Mouse (Mus musculus): ENCODE data around the gene Saa2. TPM values are rescaled to one million over a fixed set of nuclear protein-coding genes. Genes with fewer than 3 reads are reported as not detected.
A peak's percentile ranks its signal among the peaks of the same experiment; 100 is the strongest.

The Saa2 gene
- polyA plus RNA-seq (2015; fragmentation: Nextera tagmentation; extraction: Ambion mirVana): 3.1 and 5.0 TPM in 2 replicates

- Histone ChIP-seq H3K4me1 (no peaks in the 10 kb centered on the region), H3K27me3 (no peaks in the 10 kb centered on the region), H3K4me2 (replicated peaks) (no peak within 1 kb of the TSS), H3K36me3 (no peaks in the 10 kb centered on the region), H3K27ac (no peak within 1 kb of the TSS), H3K9ac (no peak within 1 kb of the TSS), H3K9me3 (no peaks in the 10 kb centered on the region), H3K4me3 (no peak within 1 kb of the TSS)
- no peak for ATAC-seq (ENCODE audit: low FRiP score, low read depth)
- WGBS: 62% methylated on average over 3 of the region's 3 CpGs
Measured at GRCm38 (mm10) chr7:46751490-46751889, at the start of gene Saa2. Gene Saa2 (plus strand): TSS chr7:46751790.

DNA sequence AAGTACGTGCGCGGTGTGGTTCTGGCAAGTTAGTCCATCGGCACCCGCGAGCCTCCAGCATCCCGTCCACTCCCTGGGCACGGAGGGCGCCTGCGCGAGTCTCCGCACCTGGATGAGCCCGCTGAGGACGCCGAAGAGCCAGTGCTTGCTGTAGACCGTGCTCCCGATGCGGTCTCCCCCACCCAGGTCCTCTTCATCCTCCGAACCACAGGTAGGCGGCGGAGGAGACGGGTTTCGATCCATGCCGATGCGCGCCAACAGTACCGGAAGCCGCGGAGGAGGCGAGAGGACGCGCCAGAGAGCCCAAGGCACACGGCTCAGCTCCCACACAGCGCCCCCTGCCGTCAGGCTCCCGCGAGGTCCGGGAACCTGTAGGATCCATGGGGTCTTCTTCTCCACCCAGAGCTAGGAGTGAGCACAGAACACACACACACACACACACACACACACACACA is 41.2 kb upstream of the Saa2 start, which contains the start of gene Saal1:
Saal1 (minus strand) TSS at position 291 of the 455 bp plus-strand sequence.
- WGBS: under 1% methylated on average over 36 of the region's 38 CpGs
- Histone ChIP-seq H3K4me2 (replicated peaks) (peak within 1 kb of the TSS; percentile 66), H3K4me1 (peaks cover 10% of the 10 kb centered on the region), H3K9me3 (no peaks in the 10 kb centered on the region), H3K4me3 (peak within 1 kb of the TSS; percentile 77), H3K27ac (peak within 1 kb of the TSS; percentile 84), H3K9ac (peak within 1 kb of the TSS; percentile 91), H3K27me3 (no peaks in the 10 kb centered on the region), H3K36me3 (peaks cover 24% of the 10 kb centered on the region)
- ATAC-seq (ENCODE audit: low FRiP score, low read depth): peak; percentile 95

DNA sequence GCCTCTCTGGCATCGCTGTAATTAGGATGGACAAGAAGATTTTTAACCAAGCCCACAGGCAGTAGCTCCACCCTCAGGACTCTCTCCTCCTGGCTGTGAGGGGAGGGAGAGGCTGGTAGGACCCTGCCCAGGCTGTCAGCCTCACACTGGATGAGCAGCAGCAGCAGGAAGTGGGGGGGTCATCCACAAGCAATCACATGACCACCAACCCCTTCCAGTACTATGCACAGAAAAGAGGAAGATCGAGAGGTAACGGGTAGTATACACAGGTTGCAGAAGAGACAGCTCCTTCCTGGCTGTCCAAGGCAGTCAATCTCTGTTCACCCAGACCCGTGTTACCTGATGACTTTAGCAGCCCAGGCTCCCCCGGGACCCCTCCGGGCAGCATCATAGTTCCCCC is 39.3 kb upstream of the Saa2 start:
- Histone ChIP-seq H3K9me3 (no peaks in the 10 kb centered on the region), H3K36me3 (peaks cover 7% of the 10 kb centered on the region), H3K27me3 (no peaks in the 10 kb centered on the region), H3K4me2 (replicated peaks) (no peak overlapping the region), H3K4me1 (peaks cover 10% of the 10 kb centered on the region), H3K27ac (no peak overlapping the region), H3K4me3 (no peak overlapping the region), H3K9ac (no peak overlapping the region)
- WGBS: 80% methylated on average over 6 of the region's 6 CpGs
- ATAC-seq (ENCODE audit: low FRiP score, low read depth): no peak

DNA sequence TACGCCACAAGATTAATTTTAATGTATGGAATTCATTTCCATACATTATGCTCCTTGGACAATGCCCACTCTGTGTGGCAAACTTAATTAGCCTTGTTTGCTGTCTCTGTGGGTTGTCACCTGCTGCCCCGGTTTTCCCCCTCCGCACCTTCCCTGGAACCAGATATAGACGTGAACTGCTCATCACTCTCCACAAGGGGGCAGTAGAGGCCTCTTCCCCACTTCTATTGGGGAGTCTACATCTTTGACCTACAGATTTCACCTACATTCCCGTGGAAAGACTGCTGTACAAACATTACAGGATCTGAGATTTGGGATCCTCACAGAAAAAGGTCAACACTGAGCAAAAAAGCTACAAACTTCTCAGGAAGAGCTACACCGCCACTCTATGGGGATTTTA is 37.1 kb upstream of the Saa2 start:
- 34% methylated on average over 6 of the region's 6 CpGs for WGBS
- Histone ChIP-seq H3K4me3 (no peak overlapping the region), H3K36me3 (no peaks in the 10 kb centered on the region), H3K4me1 (peaks cover 3% of the 10 kb centered on the region), H3K4me2 (replicated peaks) (no peak overlapping the region), H3K27me3 (no peaks in the 10 kb centered on the region), H3K9me3 (no peaks in the 10 kb centered on the region), H3K27ac (no peak overlapping the region), H3K9ac (no peak overlapping the region)
- no peak for ATAC-seq (ENCODE audit: low FRiP score, low read depth)

GRCm38 (mm10) chr7:46715600-46715999 is 36.0 kb upstream of the Saa2 start, which contains the start of gene Saa3:
Gene Saa3 (minus strand): TSS chr7:46715700.
- no peak within 1 kb of the TSS for H3K27ac ChIP-seq
- H3K4me2 ChIP-seq (replicated peaks): no peak within 1 kb of the TSS
- no peak for ATAC-seq (ENCODE audit: low FRiP score, low read depth)
- no peaks in the 10 kb centered on the region for H3K4me1 ChIP-seq
- no peak within 1 kb of the TSS for H3K9ac ChIP-seq
- H3K27me3 ChIP-seq: no peaks in the 10 kb centered on the region
- 84% methylated on average over 5 of the region's 5 CpGs for WGBS
- H3K36me3 ChIP-seq: no peaks in the 10 kb centered on the region
- no peaks in the 10 kb centered on the region for H3K9me3 ChIP-seq
- no peak within 1 kb of the TSS for H3K4me3 ChIP-seq

GRCm38 (mm10) chr7:46716897-46717296 is 34.7 kb upstream of the Saa2 start:
- Histone ChIP-seq H3K4me3 (no peak overlapping the region), H3K9ac (no peak overlapping the region), H3K4me1 (no peaks in the 10 kb centered on the region), H3K27me3 (no peaks in the 10 kb centered on the region; the same call in 1 of the 2 replicates), H3K27ac (no peak overlapping the region), H3K9me3 (no peaks in the 10 kb centered on the region), H3K36me3 (no peaks in the 10 kb centered on the region), H3K4me2 (replicated peaks) (no peak overlapping the region)
- 52% methylated on average over 5 of the region's 5 CpGs for WGBS
- ATAC-seq (ENCODE audit: low FRiP score, low read depth): no peak

DNA sequence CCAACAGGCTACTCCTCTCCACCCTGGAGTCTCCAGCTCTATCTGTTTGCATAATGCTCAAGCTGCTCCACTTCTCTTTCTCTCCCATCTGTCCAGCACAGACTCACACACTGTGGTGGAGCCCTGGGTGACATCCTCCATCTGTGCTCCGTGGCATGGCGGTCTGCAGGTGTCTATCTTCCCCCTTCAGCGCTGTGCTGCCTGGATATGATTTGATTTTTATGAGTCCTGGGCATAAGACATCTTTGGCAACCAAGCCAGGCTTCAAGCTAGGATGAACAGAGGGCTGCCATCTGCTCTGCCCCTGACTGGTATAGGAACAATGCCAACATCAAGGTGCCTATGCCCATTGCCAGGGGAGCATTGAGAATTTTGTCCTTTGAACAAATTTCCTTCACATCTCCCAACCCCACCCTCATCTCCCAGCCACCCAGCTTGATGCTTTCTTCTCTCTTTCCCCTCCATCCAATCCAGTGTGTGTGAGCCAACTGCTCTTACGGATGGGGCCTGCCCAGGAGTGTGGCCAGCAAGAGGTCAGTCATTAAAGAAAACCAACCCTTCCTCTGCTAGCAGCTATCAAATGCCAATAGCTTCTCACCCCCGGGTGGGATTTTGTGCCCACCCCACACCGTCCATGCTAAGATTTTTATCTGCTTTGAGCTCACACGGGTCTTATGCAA is 32.9 kb upstream of the Saa2 start:
- ATAC-seq (ENCODE audit: low FRiP score, low read depth): no peak
- no peak overlapping the region for H3K27ac ChIP-seq
- H3K4me1 ChIP-seq: no peaks in the 10 kb centered on the region
- H3K36me3 ChIP-seq: no peaks in the 10 kb centered on the region
- H3K4me3 ChIP-seq: no peak overlapping the region
- no peaks in the 10 kb centered on the region for H3K9me3 ChIP-seq
- WGBS: 88% methylated on average over 7 of the region's 7 CpGs
- no peak overlapping the region for H3K4me2 ChIP-seq (replicated peaks)
- H3K27me3 ChIP-seq: no peaks in the 10 kb centered on the region; the same call in 1 of the 2 replicates
- H3K9ac ChIP-seq: no peak overlapping the region

- no peak overlapping the region for H3K27ac ChIP-seq
- 79% methylated on average over 7 of the region's 7 CpGs for WGBS
- H3K36me3 ChIP-seq: no peaks in the 10 kb centered on the region
- no peaks in the 10 kb centered on the region for H3K9me3 ChIP-seq
- H3K4me1 ChIP-seq: no peaks in the 10 kb centered on the region
- no peak overlapping the region for H3K4me2 ChIP-seq (replicated peaks)
- no peaks in the 10 kb centered on the region; the same call in 1 of the 2 replicates for H3K27me3 ChIP-seq
- H3K9ac ChIP-seq: no peak overlapping the region
- ATAC-seq (ENCODE audit: low FRiP score, low read depth): no peak
- no peak overlapping the region for H3K4me3 ChIP-seq
Measured at GRCm38 (mm10) chr7:46719526-46719925, 32.1 kb upstream of the Saa2 start.

- no peak for ATAC-seq (ENCODE audit: low FRiP score, low read depth)
- H3K27ac ChIP-seq: no peak overlapping the region
- H3K9ac ChIP-seq: no peak overlapping the region
- no peak overlapping the region for H3K4me3 ChIP-seq
- no peak overlapping the region for H3K4me2 ChIP-seq (replicated peaks)
- no peaks in the 10 kb centered on the region; the same call in 1 of the 2 replicates for H3K27me3 ChIP-seq
- no peaks in the 10 kb centered on the region for H3K4me1 ChIP-seq
- WGBS: 73% methylated on average over 9 of the region's 9 CpGs
- H3K9me3 ChIP-seq: no peaks in the 10 kb centered on the region
- H3K36me3 ChIP-seq: no peaks in the 10 kb centered on the region
Measured at GRCm38 (mm10) chr7:46720460-46720859, 31.1 kb upstream of the Saa2 start.

GRCm38 (mm10) chr7:46723354-46723753 is 28.2 kb upstream of the Saa2 start:
- WGBS: 91% methylated on average over 6 of the region's 6 CpGs
- Histone ChIP-seq H3K36me3 (no peaks in the 10 kb centered on the region), H3K9ac (no peak overlapping the region), H3K27me3 (no peaks in the 10 kb centered on the region; the same call in 1 of the 2 replicates), H3K9me3 (no peaks in the 10 kb centered on the region), H3K4me2 (replicated peaks) (no peak overlapping the region), H3K27ac (no peak overlapping the region), H3K4me1 (no peaks in the 10 kb centered on the region), H3K4me3 (no peak overlapping the region)
- no peak for ATAC-seq (ENCODE audit: low FRiP score, low read depth)

- Histone ChIP-seq H3K4me2 (replicated peaks) (no peak overlapping the region), H3K4me1 (no peaks in the 10 kb centered on the region), H3K27ac (no peak overlapping the region), H3K36me3 (no peaks in the 10 kb centered on the region), H3K4me3 (no peak overlapping the region), H3K27me3 (no peaks in the 10 kb centered on the region; the same call in 1 of the 2 replicates), H3K9ac (no peak overlapping the region), H3K9me3 (no peaks in the 10 kb centered on the region)
- WGBS: 92% methylated on average over 3 of the region's 3 CpGs
- ATAC-seq (ENCODE audit: low FRiP score, low read depth): no peak
Measured at GRCm38 (mm10) chr7:46723849-46724248, 27.7 kb upstream of the Saa2 start.

- no peak for ATAC-seq (ENCODE audit: low FRiP score, low read depth)
- Histone ChIP-seq H3K4me3 (no peak overlapping the region), H3K36me3 (no peaks in the 10 kb centered on the region), H3K4me1 (no peaks in the 10 kb centered on the region), H3K27me3 (no peaks in the 10 kb centered on the region; the same call in 1 of the 2 replicates), H3K9ac (no peak overlapping the region), H3K4me2 (replicated peaks) (no peak overlapping the region), H3K27ac (no peak overlapping the region), H3K9me3 (no peaks in the 10 kb centered on the region)
- 74% methylated on average over 5 of the region's 5 CpGs for WGBS
Measured at GRCm38 (mm10) chr7:46724396-46724795, 27.2 kb upstream of the Saa2 start.

DNA sequence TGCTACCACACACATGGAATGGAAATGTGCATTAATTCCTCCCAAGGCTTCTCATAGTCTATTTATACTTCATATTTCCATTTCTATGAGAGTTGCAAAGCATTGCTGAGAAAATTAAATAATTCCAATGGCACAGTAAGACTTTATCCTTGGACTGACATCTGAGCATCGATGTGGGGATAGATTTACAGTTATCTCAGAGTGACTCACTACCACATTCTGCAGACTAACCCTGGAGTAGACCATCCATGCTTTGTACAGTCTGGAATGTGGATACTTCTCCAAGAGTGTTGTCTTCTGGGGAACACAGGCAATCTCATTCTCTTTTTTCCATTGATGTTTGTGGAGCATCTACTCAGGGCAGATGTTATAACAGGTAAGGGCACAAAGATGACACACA is 24.0 kb upstream of the Saa2 start:
- no peak overlapping the region for H3K4me2 ChIP-seq (replicated peaks)
- no peak overlapping the region for H3K27ac ChIP-seq
- no peaks in the 10 kb centered on the region for H3K36me3 ChIP-seq
- H3K9me3 ChIP-seq: no peaks in the 10 kb centered on the region
- no peak overlapping the region for H3K4me3 ChIP-seq
- no peaks in the 10 kb centered on the region for H3K27me3 ChIP-seq
- ATAC-seq (ENCODE audit: low FRiP score, low read depth): no peak
- 91% methylated on average over 1 of the region's 1 CpGs for WGBS
- no peaks in the 10 kb centered on the region for H3K4me1 ChIP-seq
- no peak overlapping the region for H3K9ac ChIP-seq

Data from limb, embryonic 13.5 days (tissue).